Mouse (Mus musculus): ENCODE measurements around the gene Eapp. TPM values are rescaled to one million over a fixed set of nuclear protein-coding genes. Genes with fewer than 3 reads are reported as not detected.
A peak's percentile ranks its signal among the peaks of the same experiment; 100 is the strongest.

Eapp gene
- polyA plus RNA-seq, 1 experiment from 2014 or later, result 45.5 TPM

GRCm38 (mm10) chr12:54654141-54654540 is 41.6 kb downstream of the Eapp start:
- 36% methylated on average over 4 of the region's 4 CpGs for WGBS
- ATAC-seq (ENCODE audit: extremely low read depth, insufficient number of reproducible peaks, low FRiP score, low TSS enrichment), result no peak

GRCm38 (mm10) chr12:54652346-54652745 is 43.4 kb downstream of the Eapp start:
- 70% methylated on average over 12 of the region's 12 CpGs for WGBS
- Histone ChIP-seq H3K9me3 (no peaks in the 10 kb centered on the region), H3K27ac (replicated peaks) (no peak overlapping the region; the same call in 1 of the 2 replicates), H3K4me1 (peaks cover 39% of the 10 kb centered on the region), H3K4me3 (no peak overlapping the region), H3K27me3 (replicated peaks) (no peaks in the 10 kb centered on the region), H3K4me2 (peak overlapping the region; percentile 32), H3K9ac (no peak overlapping the region), H3K36me3 (peaks cover 31% of the 10 kb centered on the region)
- no peak for ATAC-seq (ENCODE audit: extremely low read depth, insufficient number of reproducible peaks, low FRiP score, low TSS enrichment)

More at GRCm38 (mm10) chr12:54654141-54654540, 41.6 kb downstream of the Eapp start:
- Histone ChIP-seq H3K9me3 (no peaks in the 10 kb centered on the region), H3K27me3 (replicated peaks) (no peaks in the 10 kb centered on the region), H3K9ac (peak overlapping the region; percentile 58; the same call in 1 of the 2 replicates), H3K4me2 (peak overlapping the region; percentile 76), H3K36me3 (peaks cover 13% of the 10 kb centered on the region; the same call in 1 of the 2 replicates), H3K27ac (replicated peaks) (peak overlapping the region; percentile 12; the same call in 1 of the 2 replicates), H3K4me3 (peak overlapping the region; percentile 74), H3K4me1 (peaks cover 39% of the 10 kb centered on the region)

- H3K4me1 ChIP-seq, result peaks cover 35% of the 10 kb centered on the region
- H3K4me2 ChIP-seq, result peak overlapping the region; percentile 32
- no peaks in the 10 kb centered on the region for H3K27me3 ChIP-seq (replicated peaks)
- H3K27ac ChIP-seq (replicated peaks), result 0 out of 2 replicates have a peak overlapping the region, but pooled peaks have one; percentile 3
- ATAC-seq (ENCODE audit: extremely low read depth, insufficient number of reproducible peaks, low FRiP score, low TSS enrichment), result no peak
- no peaks in the 10 kb centered on the region for H3K9me3 ChIP-seq
- peaks cover 33% of the 10 kb centered on the region for H3K36me3 ChIP-seq
- WGBS, result 53% methylated on average over 8 of the region's 8 CpGs
- peak overlapping the region; percentile 37; the same call in 1 of the 2 replicates for H3K9ac ChIP-seq
- H3K4me3 ChIP-seq, result no peak overlapping the region
These were observed 43.9 kb downstream of the Eapp start for GRCm38 (mm10) chr12:54651820-54652219.

- Histone ChIP-seq H3K9ac (no peak overlapping the region), H3K27ac (replicated peaks) (no peak overlapping the region), H3K4me2 (no peak overlapping the region), H3K27me3 (replicated peaks) (no peaks in the 10 kb centered on the region), H3K9me3 (no peaks in the 10 kb centered on the region), H3K4me1 (peaks cover 35% of the 10 kb centered on the region), H3K36me3 (peaks cover 40% of the 10 kb centered on the region), H3K4me3 (no peak overlapping the region)
- ATAC-seq (ENCODE audit: extremely low read depth, insufficient number of reproducible peaks, low FRiP score, low TSS enrichment), result no peak
- 70% methylated on average over 1 of the region's 1 CpGs for WGBS
These were observed 44.5 kb downstream of the Eapp start for GRCm38 (mm10) chr12:54651158-54651557.

GRCm38 (mm10) chr12:54644947-54645346 is 50.8 kb downstream of the Eapp start:
- Histone ChIP-seq H3K4me3 (no peak overlapping the region), H3K4me2 (no peak overlapping the region), H3K9me3 (no peaks in the 10 kb centered on the region), H3K27ac (replicated peaks) (no peak overlapping the region), H3K27me3 (replicated peaks) (no peaks in the 10 kb centered on the region), H3K9ac (no peak overlapping the region), H3K4me1 (peaks cover 6% of the 10 kb centered on the region), H3K36me3 (peaks cover 34% of the 10 kb centered on the region)
- 66% methylated on average over 2 of the region's 2 CpGs for WGBS
- no peak for ATAC-seq (ENCODE audit: extremely low read depth, insufficient number of reproducible peaks, low FRiP score, low TSS enrichment)

- no peak for ATAC-seq (ENCODE audit: extremely low read depth, insufficient number of reproducible peaks, low FRiP score, low TSS enrichment)
- Histone ChIP-seq H3K36me3 (peaks cover 24% of the 10 kb centered on the region), H3K27ac (replicated peaks) (no peak overlapping the region), H3K4me1 (peaks cover 6% of the 10 kb centered on the region), H3K9ac (no peak overlapping the region), H3K4me3 (no peak overlapping the region), H3K4me2 (no peak overlapping the region), H3K27me3 (replicated peaks) (no peaks in the 10 kb centered on the region), H3K9me3 (no peaks in the 10 kb centered on the region)
- 51% methylated on average over 5 of the region's 5 CpGs for WGBS
These were observed 52.3 kb downstream of the Eapp start for GRCm38 (mm10) chr12:54643320-54643892.

- peaks cover 7% of the 10 kb centered on the region for H3K36me3 ChIP-seq
- H3K27ac ChIP-seq (replicated peaks), result no peak overlapping the region
- H3K9me3 ChIP-seq, result no peaks in the 10 kb centered on the region
- no peak for ATAC-seq (ENCODE audit: extremely low read depth, insufficient number of reproducible peaks, low FRiP score, low TSS enrichment)
- 91% methylated on average over 4 of the region's 4 CpGs for WGBS
- H3K27me3 ChIP-seq (replicated peaks), result no peaks in the 10 kb centered on the region
- H3K4me1 ChIP-seq, result peaks cover 6% of the 10 kb centered on the region
- H3K4me2 ChIP-seq, result no peak overlapping the region
- no peak overlapping the region for H3K9ac ChIP-seq
- no peak overlapping the region for H3K4me3 ChIP-seq
These were observed 54.3 kb downstream of the Eapp start for GRCm38 (mm10) chr12:54641374-54641773.

- no peak for ATAC-seq (ENCODE audit: extremely low read depth, insufficient number of reproducible peaks, low FRiP score, low TSS enrichment)
- H3K27me3 ChIP-seq (replicated peaks), result no peaks in the 10 kb centered on the region
- H3K4me3 ChIP-seq, result no peak overlapping the region
- H3K36me3 ChIP-seq, result peaks cover 3% of the 10 kb centered on the region; the same call in 1 of the 2 replicates
- H3K27ac ChIP-seq (replicated peaks), result no peak overlapping the region
- WGBS, result 75% methylated on average over 6 of the region's 6 CpGs
- H3K4me1 ChIP-seq, result peaks cover 6% of the 10 kb centered on the region
- H3K9ac ChIP-seq, result no peak overlapping the region
- H3K9me3 ChIP-seq, result no peaks in the 10 kb centered on the region
- no peak overlapping the region for H3K4me2 ChIP-seq
These were observed 55.4 kb downstream of the Eapp start for GRCm38 (mm10) chr12:54640259-54640658.

- Histone ChIP-seq H3K36me3 (no peaks in the 10 kb centered on the region), H3K4me3 (no peak overlapping the region), H3K9me3 (no peaks in the 10 kb centered on the region), H3K27ac (replicated peaks) (no peak overlapping the region), H3K9ac (no peak overlapping the region), H3K4me1 (no peaks in the 10 kb centered on the region), H3K27me3 (replicated peaks) (no peaks in the 10 kb centered on the region), H3K4me2 (no peak overlapping the region)
- WGBS, result 63% methylated on average over 1 of the region's 1 CpGs
- ATAC-seq (ENCODE audit: extremely low read depth, insufficient number of reproducible peaks, low FRiP score, low TSS enrichment), result no peak
These were observed 58.7 kb downstream of the Eapp start for GRCm38 (mm10) chr12:54637033-54637432.

GRCm38 (mm10) chr12:54632141-54632540 is 63.6 kb downstream of the Eapp start:
- H3K4me3 ChIP-seq, result no peak overlapping the region
- no peak for ATAC-seq (ENCODE audit: extremely low read depth, insufficient number of reproducible peaks, low FRiP score, low TSS enrichment)
- 71% methylated on average over 2 of the region's 2 CpGs for WGBS
- no peak overlapping the region for H3K27ac ChIP-seq (replicated peaks)
- no peaks in the 10 kb centered on the region for H3K4me1 ChIP-seq
- no peak overlapping the region for H3K4me2 ChIP-seq
- H3K36me3 ChIP-seq, result no peaks in the 10 kb centered on the region
- H3K9ac ChIP-seq, result no peak overlapping the region
- H3K9me3 ChIP-seq, result no peaks in the 10 kb centered on the region
- no peaks in the 10 kb centered on the region for H3K27me3 ChIP-seq (replicated peaks)

GRCm38 (mm10) chr12:54621942-54622341 is 73.8 kb downstream of the Eapp start:
- Histone ChIP-seq H3K4me2 (no peak overlapping the region), H3K36me3 (no peaks in the 10 kb centered on the region), H3K27ac (replicated peaks) (no peak overlapping the region), H3K9ac (no peak overlapping the region), H3K9me3 (no peaks in the 10 kb centered on the region), H3K4me1 (no peaks in the 10 kb centered on the region), H3K27me3 (replicated peaks) (no peaks in the 10 kb centered on the region), H3K4me3 (no peak overlapping the region)
- 72% methylated on average over 2 of the region's 2 CpGs for WGBS
- ATAC-seq (ENCODE audit: extremely low read depth, insufficient number of reproducible peaks, low FRiP score, low TSS enrichment), result no peak

Measured in heart, embryonic 13.5 days (tissue).